12 mouse cellular contexts compared by ENCODE assay signal in the genomic region with DNA sequence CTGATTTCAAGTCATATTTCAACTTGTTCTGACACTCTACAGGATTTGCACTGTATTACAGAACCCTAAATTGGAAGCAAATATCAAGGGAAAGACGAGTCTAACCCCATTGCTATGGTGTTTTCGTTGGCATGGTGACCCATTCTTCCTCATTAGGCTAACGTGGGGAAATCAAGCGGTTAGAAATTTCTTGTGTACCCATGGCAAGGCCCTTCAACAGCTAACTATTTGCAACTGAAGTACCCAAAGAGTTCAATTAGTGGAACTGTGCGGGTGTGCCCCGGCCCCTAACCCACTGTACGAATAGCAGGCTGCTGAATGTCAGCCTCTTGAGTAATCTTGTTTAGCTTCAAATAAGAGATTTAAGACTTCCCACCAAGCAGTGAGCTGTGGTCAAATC.
DNase-seq lines count a peak whose midpoint lies in the region; ATAC-seq lines count a peak whose summit lies in the region.
"Had no signal": no experiment of that assay in that cellular context is flagged by ENCODE, and none has a peak within 500 bp of the region (broad histone marks: within the 10 kb centered on the region; RNA-seq: fewer than 3 reads in every experiment).

No protein-coding gene starts in this region.

- 0 out of 2 replicates have a peak overlapping the region, but pooled peaks have one; percentile 2 for H3K4me2 ChIP-seq in limb, embryonic 11.5 days (ENCODE audit: low read depth, severe bottlenecking)
- no peak overlapping the region for H3K4me2 ChIP-seq in forebrain, embryonic 16.5 days (ENCODE audit: low read length)
- H3K4me2 ChIP-seq in midbrain, embryonic 12.5 days (replicated peaks) = no peak overlapping the region

- intact Hi-C loops in heart, postnatal 25 days (cut with DNase I) = no loop called here

- ATAC-seq in limb, embryonic 11.5 days (ENCODE audit: insufficient number of reproducible peaks, low FRiP score, low TSS enrichment, low read depth) = no peak
- peak; percentile 92 for ATAC-seq in forebrain, embryonic 16.5 days
- peak; percentile 91 for ATAC-seq in midbrain, embryonic 12.5 days (ENCODE audit: low FRiP score, low read depth)

- no peaks in the 10 kb centered on the region for H3K9me3 ChIP-seq in limb, embryonic 11.5 days (ENCODE audit: control insufficient read depth, low read length)
- H3K9me3 ChIP-seq in limb, embryonic 10.5 days (replicated peaks) = no peaks in the 10 kb centered on the region
- no peaks in the 10 kb centered on the region for H3K9me3 ChIP-seq in forebrain, embryonic 16.5 days (ENCODE audit: control insufficient read depth, low read length)
- no peaks in the 10 kb centered on the region for H3K9me3 ChIP-seq in midbrain, embryonic 12.5 days

- 0 out of 2 replicates have a peak, but pooled peaks cover 4% of the 10 kb centered on the region for H3K4me1 ChIP-seq in limb, embryonic 11.5 days (ENCODE audit: control insufficient read depth, insufficient read depth, low read length)
- H3K4me1 ChIP-seq in limb, embryonic 10.5 days = peaks cover 23% of the 10 kb centered on the region
- H3K4me1 ChIP-seq in forebrain, embryonic 16.5 days (replicated peaks; ENCODE audit: control insufficient read depth, insufficient read depth, low read length) = peaks cover 16% of the 10 kb centered on the region
- peaks cover 11% of the 10 kb centered on the region for H3K4me1 ChIP-seq in midbrain, embryonic 12.5 days

- DNase-seq in limb, embryonic 11.5 days (ENCODE audit: low spot score) = peak; percentile 34
- no peak for DNase-seq in limb, embryonic 10.5 days (ENCODE audit: low spot score)
- no peak for DNase-seq in cerebellum, postnatal 14 days
- no peak for DNase-seq in left cerebral cortex, adult 11 months (ENCODE audit: low spot score)
- no peak for DNase-seq in heart, postnatal 25 days (ENCODE audit: low spot score)
- no peak for DNase-seq in layer of hippocampus, adult 8-10 months (ENCODE audit: low spot score in 2 of 2)
- DNase-seq: adrenal gland, postnatal 10 days; kidney, adult 9 months; thymus, adult 2 months had no signal

- no peak overlapping the region for H3K9ac ChIP-seq in limb, embryonic 11.5 days (ENCODE audit: low read length)
- H3K9ac ChIP-seq in forebrain, embryonic 16.5 days (replicated peaks; ENCODE audit: low read depth, low read length) = no peak overlapping the region
- H3K9ac ChIP-seq in midbrain, embryonic 12.5 days (replicated peaks) = no peak overlapping the region
- H3K9ac ChIP-seq: liver, embryonic 14.5 days had no signal

- H3K4me3 ChIP-seq in limb, embryonic 11.5 days (ENCODE audit: low read depth, low read length) = no peak overlapping the region
- H3K4me3 ChIP-seq in limb, embryonic 10.5 days = no peak overlapping the region
- H3K4me3 ChIP-seq in forebrain, embryonic 16.5 days (replicated peaks; ENCODE audit: low read length) = no peak overlapping the region
- no peak overlapping the region for H3K4me3 ChIP-seq in midbrain, embryonic 12.5 days

- H3K27ac ChIP-seq in limb, embryonic 11.5 days (replicated peaks; ENCODE audit: low read depth, low read length) = no peak overlapping the region
- H3K27ac ChIP-seq in limb, embryonic 10.5 days = no peak overlapping the region
- no peak overlapping the region for H3K27ac ChIP-seq in forebrain, embryonic 16.5 days (ENCODE audit: low read length)
- H3K27ac ChIP-seq in midbrain, embryonic 12.5 days (replicated peaks) = no peak overlapping the region
- H3K27ac ChIP-seq: liver, embryonic 14.5 days had no signal

- H3K36me3 ChIP-seq in limb, embryonic 11.5 days (ENCODE audit: control insufficient read depth, insufficient read depth, low read length) = no peaks in the 10 kb centered on the region
- H3K36me3 ChIP-seq in limb, embryonic 10.5 days = no peaks in the 10 kb centered on the region
- no peaks in the 10 kb centered on the region for H3K36me3 ChIP-seq in forebrain, embryonic 16.5 days (ENCODE audit: control insufficient read depth, insufficient read depth)
- no peaks in the 10 kb centered on the region for H3K36me3 ChIP-seq in midbrain, embryonic 12.5 days

- WGBS in limb, embryonic 11.5 days = 44% methylated on average over 7 of the region's 7 CpGs
- WGBS in limb, embryonic 10.5 days = 58% methylated on average over 7 of the region's 7 CpGs
- WGBS in forebrain, embryonic 16.5 days = 4% methylated on average over 7 of the region's 7 CpGs
- 28% methylated on average over 7 of the region's 7 CpGs for WGBS in midbrain, embryonic 12.5 days

- H3K27me3 ChIP-seq in limb, embryonic 11.5 days (ENCODE audit: control insufficient read depth, insufficient read depth, low read length) = no peaks in the 10 kb centered on the region
- H3K27me3 ChIP-seq in limb, embryonic 10.5 days (ENCODE audit: low read depth, poor library complexity, severe bottlenecking) = no peaks in the 10 kb centered on the region
- no peaks in the 10 kb centered on the region for H3K27me3 ChIP-seq in forebrain, embryonic 16.5 days (replicated peaks; ENCODE audit: control insufficient read depth, insufficient read depth, low read length)
- H3K27me3 ChIP-seq in midbrain, embryonic 12.5 days = no peaks in the 10 kb centered on the region
